Mouse (Mus musculus) lung, adult 2 months (tissue): ENCODE data around the gene Soga3.

Experiments
- CTCF ChIP-seq: fragments of 200-500 bp; IDR thresholded peaks from 2 replicates; pipeline ENCODE4 v1.5.1; 2011; ENCODE audit warnings: mild to moderate bottlenecking, low read length, control low read depth; ENCODE audit not compliant: insufficient read depth
- POLR2A ChIP-seq: fragments of 200-500 bp; IDR thresholded peaks from 2 replicates; pipeline ENCODE4 v1.6.1; 2011; ENCODE audit warnings: low read depth, mild to moderate bottlenecking, control low read depth, low read length, borderline replicate concordance; ENCODE audit errors: extremely low read depth

DNA sequence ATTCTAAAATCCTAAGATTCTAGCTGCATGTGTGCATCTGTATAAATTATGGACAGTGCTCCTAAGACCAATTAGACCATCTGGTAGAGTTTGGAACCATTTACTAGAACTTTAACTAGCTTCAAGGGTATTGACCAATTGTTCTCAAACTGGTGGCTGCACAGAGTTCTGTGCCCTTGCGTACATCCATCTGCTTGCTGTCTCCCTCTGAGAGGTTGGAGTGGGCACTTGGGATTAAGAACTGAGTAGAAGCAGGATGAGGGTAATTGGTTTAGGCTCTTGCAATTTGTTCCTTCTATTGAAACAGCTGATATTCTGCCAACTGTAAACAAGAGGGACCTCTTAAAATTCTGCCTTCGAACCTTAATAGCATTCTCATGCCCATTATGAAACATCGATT lies 11.7 kb downstream of the Soga3 start:
- TF ChIP-seq CTCF (no peak), POLR2A (no peak)
